Mouse (Mus musculus) mammary gland, adult 2 months (tissue): ENCODE data around the gene Esp1. TPM values are rescaled to one million over a fixed set of nuclear protein-coding genes. Genes with fewer than 3 reads are reported as not detected.

Experiments used
- polyA plus RNA-seq: library from polyadenylated mRNA; depleted of rRNA; stranded (reverse); fragments of >200 nt; gene quantifications from 2 replicates; pipeline ENCODE4 v1.2.3, GENCODE M21; 2012; ENCODE audit warnings: low replicate concordance; rRNA removed

Esp1 gene
- not detected in 2 replicates for polyA plus RNA-seq

DNA sequence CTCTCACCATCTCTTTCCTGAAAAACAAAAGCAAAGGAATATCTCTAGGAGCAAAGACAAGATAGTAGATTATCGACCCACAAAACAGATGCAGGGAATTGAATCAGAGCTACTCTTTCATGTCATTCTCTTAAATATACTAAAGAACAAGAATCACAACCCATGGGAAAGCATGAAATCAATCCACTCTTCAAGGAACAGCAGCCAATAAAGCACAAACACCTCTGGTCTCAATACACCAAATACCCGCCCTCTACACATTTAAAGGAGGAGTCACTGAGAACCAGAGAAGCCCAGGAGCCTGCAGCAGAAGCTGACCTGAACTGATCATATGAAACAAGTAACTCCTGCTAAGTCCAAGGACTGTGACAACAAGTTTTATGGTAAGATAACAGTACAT lies at the start of gene Esp1:
Esp1 (plus strand) TSS at position 301 of the 400 bp plus-strand sequence.

Other genes starting within 250 kb of the Esp1 start
- gene Esp8, start 207.1 kb upstream of the Esp1 start, polyA plus RNA-seq, result not detected in 2 replicates
- gene Esp6, start 165.6 kb upstream of the Esp1 start, polyA plus RNA-seq, result not detected in 2 replicates
- gene Esp4, start 128.5 kb upstream of the Esp1 start, polyA plus RNA-seq, result not detected in 2 replicates
- not detected in 2 replicates for gene Esp3, start 95.0 kb upstream of the Esp1 start, polyA plus RNA-seq
- not detected in 2 replicates for gene Crisp2, start 79.9 kb downstream of the Esp1 start, polyA plus RNA-seq
- gene Rhag, start 84.0 kb downstream of the Esp1 start, polyA plus RNA-seq, result not detected in 2 replicates
- gene 9130008F23Rik, start 153.4 kb downstream of the Esp1 start, polyA plus RNA-seq, result 3.3 and 4.1 TPM in 2 replicates
- not detected in 2 replicates for gene Glyatl3, start 187.2 kb downstream of the Esp1 start, polyA plus RNA-seq
- gene Mut, start 207.6 kb downstream of the Esp1 start, polyA plus RNA-seq, result 11.4 and 28.3 TPM in 2 replicates
- gene Cenpq, start 207.9 kb downstream of the Esp1 start, polyA plus RNA-seq, result 0.60 and 1.2 TPM in 2 replicates